Mouse (Mus musculus) lung, adult 2 months (tissue): ENCODE data around the gene Cmtm1.

Source experiments
- CTCF ChIP-seq: fragments of 200-500 bp; IDR thresholded peaks from 2 replicates; pipeline ENCODE4 v1.5.1; 2011; ENCODE audit warnings: mild to moderate bottlenecking, low read length, control low read depth; ENCODE audit not compliant: insufficient read depth
- POLR2A ChIP-seq: fragments of 200-500 bp; IDR thresholded peaks from 2 replicates; pipeline ENCODE4 v1.6.1; 2011; ENCODE audit warnings: low read depth, mild to moderate bottlenecking, control low read depth, low read length, borderline replicate concordance; ENCODE audit errors: extremely low read depth

DNA sequence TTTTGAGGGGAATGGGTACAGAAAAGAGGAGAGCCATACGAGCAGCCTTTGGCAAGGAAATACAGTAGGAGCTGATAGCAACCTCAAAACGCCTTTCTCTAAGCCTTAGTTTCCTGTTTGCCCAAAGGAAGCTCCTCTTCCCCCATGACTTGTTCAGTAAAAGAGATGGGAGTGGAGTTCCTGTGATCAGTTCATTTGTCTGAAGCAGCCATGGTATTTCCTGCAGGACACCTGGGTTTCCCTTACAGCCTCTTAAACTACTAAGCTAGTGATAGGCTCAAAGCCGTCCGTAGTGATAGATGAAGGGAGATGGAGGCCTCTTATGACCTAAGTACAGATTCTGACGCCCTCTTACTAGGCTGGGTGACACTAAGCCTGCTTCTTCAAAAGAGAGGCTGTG is 32.5 kb upstream of the Cmtm1 start:
- TF ChIP-seq CTCF (no peak), POLR2A (no peak)
